Mouse (Mus musculus): Measurements from ENCODE around the gene Zfp143.

The Zfp143 gene

DNA sequence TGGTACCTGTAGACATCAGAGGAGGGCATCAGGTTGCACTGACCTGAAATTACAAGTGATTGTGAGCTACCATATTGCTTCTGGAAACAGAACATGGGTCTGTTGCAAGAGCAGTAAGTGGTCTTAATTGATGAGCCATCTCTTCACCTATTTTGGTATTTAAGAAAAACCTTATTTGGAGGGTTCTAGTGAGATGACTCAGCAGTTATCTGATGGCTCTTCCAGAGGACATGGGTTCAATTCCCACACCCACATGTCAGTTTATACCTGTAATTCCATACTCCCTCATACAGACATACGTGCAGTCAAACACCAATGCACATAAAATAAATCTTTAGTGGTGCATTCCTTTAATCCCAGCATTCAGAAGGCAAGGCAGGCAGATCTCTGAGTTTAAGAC lies 82.8 kb downstream of the Zfp143 start:
- no peak for DNase-seq
